Mouse (Mus musculus) cerebellum, adult 2 months (tissue): Measurements from ENCODE around the gene Tmem135. TPM values are rescaled to one million over a fixed set of nuclear protein-coding genes. Genes with fewer than 3 reads are reported as not detected.

ENCODE experiments used
- DNase-seq, 2 experiments: peaks; one replicate each; pipeline ENCODE4 v3.0.0; 2021
- H3K27ac ChIP-seq: fragments of 200-500 bp; 2 replicates; pipeline ENCODE4 v1.5.1; 2012; ENCODE audit warnings: low read length, control low read depth, inconsistent platforms; ENCODE audit not compliant: insufficient read depth
- H3K27me3 ChIP-seq: fragments of 200-500 bp; 2 replicates; pipeline ENCODE4 v1.6.1; 2012; ENCODE audit warnings: inconsistent platforms, mild to moderate bottlenecking, low read length, moderate library complexity; ENCODE audit not compliant: control insufficient read depth, insufficient read depth
- H3K4me1 ChIP-seq: fragments of 200-500 bp; 2 replicates; pipeline ENCODE4 v1.6.1; 2011; ENCODE audit warnings: low read length; ENCODE audit not compliant: control insufficient read depth, insufficient read depth
- H3K4me3 ChIP-seq: fragments of 200-500 bp; replicated peaks from 2 replicates; pipeline ENCODE3; 2011; ENCODE audit warnings: mild to moderate bottlenecking, low read depth, low read length, control low read depth; ENCODE audit not compliant: insufficient read depth
- CTCF ChIP-seq: fragments of 200-500 bp; IDR thresholded peaks from 2 replicates; pipeline ENCODE4 v1.5.1; 2011; ENCODE audit warnings: low read depth, mild to moderate bottlenecking, control low read depth, low read length, moderate library complexity, borderline replicate concordance; ENCODE audit not compliant: insufficient read depth
- POLR2A ChIP-seq: fragments of 200-500 bp; IDR thresholded peaks from 2 replicates; pipeline ENCODE4 v1.6.1; 2011; ENCODE audit warnings: low read length, control low read depth, borderline replicate concordance; ENCODE audit not compliant: insufficient read depth
- WGBS: fragments of 180-500 bp; shearing (Covaris S2); methylation state at CpG from one replicate; pipeline ENCODE4 v1.1.7; 2018; 5-methylcytosine and 5-hydroxymethylcytosine counted together
- polyA plus RNA-seq: library from polyadenylated mRNA; depleted of rRNA; stranded (reverse); fragments of >200 nt; gene quantifications from 2 replicates; pipeline ENCODE4 v1.2.3, GENCODE M21; 2012

Gene Tmem135
- polyA plus RNA-seq, 1 experiment, result 42.7 TPM

DNA sequence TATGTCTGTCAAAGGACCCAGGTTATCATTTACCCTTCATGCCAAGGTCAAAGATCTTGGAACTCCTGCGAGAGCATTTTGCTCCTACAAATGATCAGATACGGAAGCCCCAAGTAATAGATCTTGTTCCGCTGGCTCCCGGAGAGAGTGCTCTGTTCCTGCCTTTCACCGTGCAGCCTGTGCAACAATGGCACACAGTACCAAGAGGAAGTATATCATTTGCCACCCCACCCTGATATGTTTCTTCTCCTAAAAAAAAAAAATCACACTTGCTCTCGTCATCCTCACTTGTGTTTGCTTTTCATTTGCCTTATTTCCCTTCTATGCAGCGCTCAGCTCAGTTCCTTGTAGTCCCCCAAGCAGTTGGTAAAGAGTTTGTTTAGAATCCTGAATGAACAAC is 8.1 kb upstream of the Tmem135 start:
- TF ChIP-seq CTCF (no peak), POLR2A (no peak)
- DNase-seq, result no peak
- Histone ChIP-seq H3K4me1 (no peaks in the 10 kb centered on the region), H3K27ac (no peak overlapping the region), H3K4me3 (no peak overlapping the region), H3K27me3 (no peaks in the 10 kb centered on the region)
- 92% methylated on average over 7 of the region's 7 CpGs for WGBS

GRCm38 (mm10) chr7:89411346-89411745 is 7.3 kb upstream of the Tmem135 start:
- Histone ChIP-seq H3K27ac (no peak overlapping the region), H3K4me1 (no peaks in the 10 kb centered on the region), H3K27me3 (no peaks in the 10 kb centered on the region), H3K4me3 (no peak overlapping the region)
- WGBS, result 91% methylated on average over 3 of the region's 3 CpGs
- TF ChIP-seq POLR2A, result no peak
- no peak for TF ChIP-seq CTCF
- peak in 1 of 2 experiments; percentile 22 for DNase-seq

- TF ChIP-seq CTCF (no peak), POLR2A (no peak)
- 83% methylated on average over 4 of the region's 4 CpGs for WGBS
- DNase-seq, result no peak
- Histone ChIP-seq H3K27me3 (no peaks in the 10 kb centered on the region), H3K4me1 (no peaks in the 10 kb centered on the region), H3K4me3 (no peak overlapping the region), H3K27ac (no peak overlapping the region)
Measured at GRCm38 (mm10) chr7:89410294-89410693, 6.3 kb upstream of the Tmem135 start.

GRCm38 (mm10) chr7:89407006-89407940 is 3.3 kb upstream of the Tmem135 start:
- Histone ChIP-seq H3K27ac (no peak overlapping the region), H3K27me3 (no peaks in the 10 kb centered on the region), H3K4me1 (no peaks in the 10 kb centered on the region), H3K4me3 (no peak overlapping the region)
- 91% methylated on average over 24 of the region's 24 CpGs for WGBS
- DNase-seq, result no peak
- TF ChIP-seq CTCF (no peak), POLR2A (no peak)

DNA sequence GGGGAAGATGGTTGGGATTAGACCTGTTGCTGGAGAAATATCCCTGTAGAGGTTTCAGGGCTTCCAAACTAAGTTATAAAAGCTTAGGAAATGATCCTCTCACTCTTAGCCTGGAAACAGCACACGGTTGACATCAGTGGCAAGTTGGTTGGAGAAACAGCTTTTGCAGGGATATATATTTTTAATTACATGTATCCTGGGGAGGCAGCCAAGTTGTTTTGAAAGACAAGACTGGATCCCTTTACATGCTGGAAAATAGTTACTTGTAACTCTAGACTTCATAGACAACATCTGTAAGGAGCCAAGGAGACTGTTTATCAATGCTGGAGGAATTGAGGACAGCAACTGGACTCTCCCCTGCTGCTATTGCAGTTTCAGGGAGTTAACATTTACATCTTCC is 2.0 kb upstream of the Tmem135 start:
- no peak for TF ChIP-seq CTCF
- TF ChIP-seq POLR2A, result no peak
- Histone ChIP-seq H3K27me3 (no peaks in the 10 kb centered on the region), H3K4me3 (no peak overlapping the region), H3K4me1 (no peaks in the 10 kb centered on the region), H3K27ac (no peak overlapping the region)
- DNase-seq, result no peak
- 76% methylated on average over 1 of the region's 1 CpGs for WGBS

GRCm38 (mm10) chr7:89404734-89405440 is 865 bp upstream of the Tmem135 start:
- TF ChIP-seq POLR2A, result no peak
- TF ChIP-seq CTCF, result no peak
- no peaks in the 10 kb centered on the region for H3K27me3 ChIP-seq
- peak overlapping the region; percentile 78 for H3K4me3 ChIP-seq
- WGBS, result 2% methylated on average over 35 of the region's 35 CpGs
- DNase-seq, result no peak
- no peaks in the 10 kb centered on the region for H3K4me1 ChIP-seq
- peak overlapping the region; percentile 26; the same call in 1 of the 2 replicates for H3K27ac ChIP-seq

- no peaks in the 10 kb centered on the region for H3K27me3 ChIP-seq
- 5% methylated on average over 52 of the region's 52 CpGs for WGBS
- peak overlapping the region; percentile 79 for H3K4me3 ChIP-seq
- no peak for TF ChIP-seq CTCF
- TF ChIP-seq POLR2A, result 0 out of 2 replicates have a peak, but pooled peaks have one; percentile 20
- peak overlapping the region; percentile 82 for H3K27ac ChIP-seq
- H3K4me1 ChIP-seq, result no peaks in the 10 kb centered on the region
- DNase-seq, result peak; percentile 77 to 78
Measured at GRCm38 (mm10) chr7:89403053-89403972, 709 bp downstream of the Tmem135 start.
